Mouse (Mus musculus) G1E (cell line): ENCODE measurements around the gene Lrrc8d.

Experiments used
- CTCF ChIP-seq: IDR thresholded peaks from 2 replicates; pipeline ENCODE4 v1.5.1; 2012; ENCODE audit warnings: low read depth, low read length, inconsistent platforms, mixed read lengths
- GATA1 ChIP-seq: IDR thresholded peaks from 2 replicates; pipeline ENCODE4 v1.6.1; 2012; ENCODE audit warnings: borderline replicate concordance, low read length, inconsistent platforms, mixed read lengths
- POLR2AphosphoS5 ChIP-seq: IDR thresholded peaks from 2 replicates; pipeline ENCODE4 v1.6.1; 2012; ENCODE audit warnings: low read depth, low read length, inconsistent platforms; ENCODE audit not compliant: insufficient replicate concordance
- TAL1 ChIP-seq: conservative IDR thresholded peaks from 2 replicates; pipeline ENCODE4 v1.6.1; 2012; ENCODE audit warnings: low read depth, low read length, inconsistent platforms, mixed read lengths

DNA sequence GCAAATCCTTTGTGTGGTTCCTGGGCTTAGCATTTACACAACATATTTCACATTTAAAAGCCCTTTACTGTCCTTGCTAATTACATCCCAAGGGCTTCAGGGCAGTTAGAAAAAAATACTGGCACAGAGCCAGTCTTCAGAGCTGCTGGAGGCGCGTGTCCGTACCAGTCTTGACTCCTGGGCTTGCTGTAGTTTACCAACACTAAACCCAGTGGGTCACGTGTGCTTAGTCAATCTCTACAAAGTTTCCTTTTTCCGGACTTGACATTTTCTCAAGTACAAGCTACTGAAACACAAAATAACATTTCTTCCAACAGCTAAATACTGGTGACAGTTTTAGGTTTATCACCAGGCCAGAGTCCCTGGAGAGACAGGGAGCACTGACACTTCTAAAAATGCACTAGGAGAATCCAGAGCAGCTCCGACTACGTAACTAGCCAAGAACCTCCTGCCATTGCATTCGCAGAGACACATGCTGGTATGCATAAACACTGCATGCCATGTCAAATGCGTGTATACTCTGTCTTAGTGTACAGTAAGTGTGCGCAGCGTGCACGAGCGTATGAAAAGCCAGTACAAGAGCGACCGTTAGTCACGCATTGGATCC is 168.2 kb downstream of the Lrrc8d start:
- TF ChIP-seq CTCF (no peak), GATA1 (no peak), POLR2AphosphoS5 (no peak), TAL1 (no peak)
